Mouse (Mus musculus) spleen, adult 2 months (tissue): Measurements from ENCODE around the gene Erh. TPM values are rescaled to one million over a fixed set of nuclear protein-coding genes. Genes with fewer than 3 reads are reported as not detected.

Source experiments
- DNase-seq, 2 experiments: peaks; one replicate each; pipeline versions ENCODE4 v3.0.0 to v3.0.0-alpha.2; 2012 to 2021; ENCODE audit warnings: low spot score in 2 of 2, low read depth in 1 of 2
- H3K27ac ChIP-seq: fragments of 200-500 bp; 2 replicates; pipeline ENCODE4 v1.5.1; 2012; ENCODE audit warnings: low read length, inconsistent platforms; ENCODE audit not compliant: insufficient read depth
- H3K27me3 ChIP-seq: fragments of 200-500 bp; 2 replicates; pipeline ENCODE4 v1.6.1; 2012; ENCODE audit warnings: mild to moderate bottlenecking, moderate library complexity, low read length, inconsistent platforms; ENCODE audit not compliant: control insufficient read depth, insufficient read depth
- H3K36me3 ChIP-seq: fragments of 200-500 bp; 2 replicates; pipeline ENCODE4 v1.6.1; 2012; ENCODE audit warnings: mild to moderate bottlenecking, low read length, inconsistent platforms; ENCODE audit not compliant: control insufficient read depth, insufficient read depth
- H3K4me1 ChIP-seq: fragments of 200-500 bp; 2 replicates; pipeline ENCODE4 v1.6.1; 2011; ENCODE audit warnings: inconsistent platforms; ENCODE audit not compliant: control insufficient read depth, insufficient read depth, insufficient read length
- H3K4me3 ChIP-seq: fragments of 200-500 bp; 2 replicates; pipeline ENCODE4 v1.5.1; 2011; ENCODE audit warnings: mild to moderate bottlenecking, inconsistent platforms; ENCODE audit not compliant: insufficient read depth, insufficient read length; ENCODE audit errors: extremely low read depth
- CTCF ChIP-seq: fragments of 200-500 bp; IDR thresholded peaks from 2 replicates; pipeline ENCODE4 v1.5.1; 2011; ENCODE audit warnings: mild to moderate bottlenecking, inconsistent platforms; ENCODE audit not compliant: insufficient read depth, insufficient read length, insufficient replicate concordance; ENCODE audit errors: extremely low read depth
- POLR2A ChIP-seq: fragments of 200-500 bp; IDR thresholded peaks from 2 replicates; pipeline ENCODE4 v1.6.1; 2011; ENCODE audit warnings: low read depth, low read length, inconsistent platforms
- WGBS: fragments of 180-500 bp; shearing (Covaris S2); methylation state at CpG from one replicate; pipeline ENCODE4 v1.1.7; 2018; 5-methylcytosine and 5-hydroxymethylcytosine counted together
- polyA plus RNA-seq: library from polyadenylated mRNA; depleted of rRNA; stranded (reverse); fragments of >200 nt; gene quantifications from 2 replicates; pipeline ENCODE4 v1.2.3, GENCODE M21; 2012

The Erh gene
- polyA plus RNA-seq, 1 experiment, result 19.4 TPM

DNA sequence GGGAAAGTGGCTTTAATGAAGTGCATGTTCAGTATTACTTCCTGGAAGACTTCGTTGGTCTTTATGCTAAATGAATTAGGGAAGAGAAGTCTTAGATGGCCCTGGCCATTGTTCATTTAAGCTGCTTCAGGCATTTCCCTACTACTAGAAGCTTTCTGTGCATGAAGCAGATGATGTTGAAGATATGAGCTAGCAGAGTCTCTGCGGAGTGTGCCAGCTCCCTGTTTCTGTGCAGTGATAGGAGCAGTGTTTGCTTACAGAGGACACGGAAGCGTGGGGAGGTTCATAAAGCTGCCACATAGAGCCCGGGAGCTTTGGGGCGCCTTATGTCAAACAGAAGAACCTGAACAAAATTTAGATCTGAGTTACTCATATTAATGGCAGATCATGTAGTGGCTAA lies 14.5 kb upstream of the Erh start:
- peaks cover 7% of the 10 kb centered on the region for H3K36me3 ChIP-seq
- H3K27me3 ChIP-seq, result no peaks in the 10 kb centered on the region
- TF ChIP-seq CTCF (no peak), POLR2A (no peak)
- no peaks in the 10 kb centered on the region for H3K4me1 ChIP-seq
- WGBS, result 85% methylated on average over 6 of the region's 6 CpGs
- no peak overlapping the region for H3K27ac ChIP-seq
- DNase-seq, result no peak
- no peak overlapping the region for H3K4me3 ChIP-seq

DNA sequence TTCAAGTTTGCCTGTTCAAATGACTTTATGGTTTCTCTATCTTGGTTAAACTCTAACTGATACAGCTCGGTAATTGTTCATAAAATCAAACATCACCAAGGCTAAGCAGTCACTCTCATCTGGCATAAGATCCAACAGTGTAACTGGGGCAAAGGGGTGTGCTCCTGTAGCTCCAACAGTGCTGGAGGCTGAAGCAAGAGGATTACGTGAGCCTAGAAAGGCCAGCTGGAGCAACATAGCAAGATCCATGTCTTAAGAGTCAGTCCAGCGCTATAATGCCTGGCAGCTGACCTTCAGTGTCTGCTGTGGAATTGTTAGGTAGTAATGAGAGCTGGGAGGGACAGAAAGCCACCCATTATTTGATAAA lies 10.5 kb upstream of the Erh start:
- Histone ChIP-seq H3K27ac (no peak overlapping the region), H3K4me3 (no peak overlapping the region), H3K27me3 (no peaks in the 10 kb centered on the region), H3K36me3 (0 out of 2 replicates have a peak, but pooled peaks cover 2% of the 10 kb centered on the region), H3K4me1 (no peaks in the 10 kb centered on the region)
- 95% methylated on average over 3 of the region's 3 CpGs for WGBS
- no peak for DNase-seq
- TF ChIP-seq CTCF (no peak), POLR2A (no peak)

DNA sequence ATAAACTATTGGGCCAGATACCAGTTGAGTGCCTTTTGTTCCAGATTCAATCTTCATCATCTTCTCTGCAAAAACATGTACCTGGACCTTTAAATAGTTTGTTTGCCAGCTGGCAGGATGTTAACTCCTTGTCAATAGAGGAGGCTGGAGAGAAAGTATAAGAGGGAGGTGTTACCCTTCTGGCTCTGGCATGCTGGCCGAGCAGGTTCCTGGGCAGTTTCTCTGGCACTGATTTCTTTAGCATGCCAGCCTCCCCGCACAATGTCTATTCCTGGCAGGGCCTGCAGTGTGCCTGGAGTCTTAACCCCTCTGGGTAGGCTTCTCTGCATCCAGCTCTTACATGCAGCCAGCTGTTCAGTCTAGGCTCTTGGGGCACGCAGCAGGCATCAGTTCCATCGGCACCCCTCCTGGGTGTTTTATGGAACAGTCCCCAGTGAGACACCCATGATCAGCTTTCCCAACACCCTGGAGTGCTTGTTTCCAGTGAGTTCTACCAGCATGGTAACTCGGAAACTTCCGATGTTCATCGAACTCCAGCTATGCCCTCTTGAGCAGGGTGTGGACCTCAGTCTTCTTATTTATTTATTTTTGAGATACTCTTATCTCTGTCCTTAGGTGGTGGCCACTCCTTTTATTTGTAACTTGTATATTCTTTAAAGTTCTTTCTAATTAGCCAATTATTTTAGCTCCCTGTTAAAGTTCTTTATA lies 10.0 kb upstream of the Erh start:
- no peak for DNase-seq
- Histone ChIP-seq H3K4me3 (no peak overlapping the region), H3K4me1 (no peaks in the 10 kb centered on the region), H3K36me3 (0 out of 2 replicates have a peak, but pooled peaks cover 2% of the 10 kb centered on the region), H3K27ac (no peak overlapping the region), H3K27me3 (no peaks in the 10 kb centered on the region)
- TF ChIP-seq CTCF (no peak), POLR2A (no peak)
- 90% methylated on average over 7 of the region's 7 CpGs for WGBS

DNA sequence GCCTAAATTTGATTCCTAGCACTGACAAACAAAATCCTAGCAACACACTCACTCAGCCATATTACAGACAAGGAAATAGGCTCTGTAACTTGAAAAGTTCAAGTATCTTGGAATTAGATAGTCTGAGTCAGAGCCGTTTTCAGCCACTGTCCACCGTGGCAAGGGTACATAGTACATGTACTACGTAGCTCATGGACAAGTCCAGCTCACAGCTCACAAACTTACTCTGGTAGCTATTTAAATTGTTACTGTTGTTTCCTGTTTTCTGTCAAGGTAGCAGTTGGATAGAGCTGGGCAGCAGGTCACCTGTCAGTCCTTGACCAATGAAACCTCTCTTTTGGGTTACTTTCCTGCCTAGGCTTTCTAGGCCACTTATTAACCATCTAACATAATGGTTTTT lies 2.2 kb upstream of the Erh start:
- no peak for TF ChIP-seq POLR2A
- Histone ChIP-seq H3K36me3 (no peaks in the 10 kb centered on the region), H3K4me1 (peaks cover 10% of the 10 kb centered on the region; the same call in 1 of the 2 replicates), H3K4me3 (no peak overlapping the region), H3K27ac (no peak overlapping the region), H3K27me3 (no peaks in the 10 kb centered on the region)
- no peak for DNase-seq
- 98% methylated on average over 3 of the region's 3 CpGs for WGBS

DNA sequence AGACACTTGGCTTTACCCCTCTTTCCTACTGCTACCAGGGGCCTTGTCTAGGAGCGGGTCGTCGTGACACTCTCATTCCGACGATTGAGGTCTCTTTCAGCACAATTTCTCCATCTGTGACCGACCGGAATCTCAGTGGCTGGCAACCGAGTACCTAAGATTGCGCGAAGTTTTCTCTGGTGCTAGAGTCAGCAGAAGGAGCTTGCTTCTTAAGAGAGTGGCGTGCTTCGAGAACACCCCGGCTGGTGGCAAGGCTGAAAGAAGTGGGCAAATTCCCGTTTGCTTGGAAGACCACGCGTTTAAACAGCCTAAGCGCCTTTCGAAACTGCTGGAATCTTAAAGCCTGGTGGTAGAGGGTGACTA lies 346 bp upstream of the Erh start:
- DNase-seq, result peak in 1 of 2 experiments; percentile 5
- Histone ChIP-seq H3K4me3 (peak overlapping the region; percentile 88), H3K4me1 (peaks cover 10% of the 10 kb centered on the region; the same call in 1 of the 2 replicates), H3K27me3 (no peaks in the 10 kb centered on the region), H3K27ac (peak overlapping the region; percentile 56; the same call in 1 of the 2 replicates), H3K36me3 (peaks cover 4% of the 10 kb centered on the region; the same call in 1 of the 2 replicates)
- WGBS, result 5% methylated on average over 18 of the region's 18 CpGs
- TF ChIP-seq POLR2A (no peak), CTCF (no peak)

DNA sequence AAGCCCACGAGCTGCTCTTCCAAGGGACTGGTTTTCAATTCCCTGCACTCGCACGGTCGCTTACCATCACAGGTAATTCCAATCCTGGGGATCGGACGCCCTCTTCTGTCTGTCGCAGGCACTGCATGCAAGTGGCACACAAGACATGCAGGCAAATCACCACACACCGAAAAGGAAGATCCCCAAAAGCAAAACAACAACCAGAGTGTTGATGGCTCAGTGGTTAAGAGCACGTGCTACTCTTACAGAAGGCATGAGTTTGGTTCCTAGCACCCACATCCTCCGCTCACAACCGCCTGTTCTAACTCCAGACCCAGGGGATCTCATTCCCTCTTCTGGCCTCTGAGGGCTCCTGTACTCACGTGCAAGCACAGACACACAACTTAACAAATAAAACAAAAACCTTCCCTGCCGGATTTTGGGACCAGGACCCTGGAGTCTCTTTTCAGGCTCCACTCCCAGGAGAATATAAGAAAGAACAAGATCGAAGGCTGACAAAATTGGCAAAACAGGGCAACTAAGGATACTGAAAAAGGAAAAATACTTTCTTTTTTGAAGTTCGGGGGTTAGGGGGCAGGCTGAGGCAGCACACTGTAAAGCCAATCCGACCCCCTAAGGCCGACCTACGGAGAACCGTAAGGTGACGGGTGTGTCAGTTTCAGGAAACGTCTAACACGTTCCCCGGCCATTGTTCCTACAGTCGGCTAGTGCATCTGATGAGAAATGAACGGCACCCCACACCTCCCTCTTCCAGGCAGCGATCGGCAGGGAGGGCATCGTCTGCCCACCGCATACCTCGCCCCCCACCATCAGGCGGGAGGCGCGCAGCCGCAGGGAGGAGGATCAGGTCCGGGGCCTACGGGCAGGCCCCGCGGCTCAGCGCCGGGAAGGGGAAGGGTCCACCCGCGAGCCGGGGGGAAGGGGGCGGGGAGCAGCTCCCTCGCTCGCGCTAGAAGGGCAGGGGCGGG lies 1.1 kb downstream of the Erh start:
- H3K27ac ChIP-seq, result peak overlapping the region; percentile 53; the same call in 1 of the 2 replicates
- 1% methylated on average over 48 of the region's 48 CpGs for WGBS
- H3K4me1 ChIP-seq, result peaks cover 10% of the 10 kb centered on the region; the same call in 1 of the 2 replicates
- peak; percentile 41 to 43 for DNase-seq
- H3K4me3 ChIP-seq, result peak overlapping the region; percentile 88
- H3K36me3 ChIP-seq, result peaks cover 10% of the 10 kb centered on the region
- peak; percentile 13; the same call in 1 of the 2 replicates for TF ChIP-seq CTCF
- no peak for TF ChIP-seq POLR2A
- H3K27me3 ChIP-seq, result no peaks in the 10 kb centered on the region
